Mouse (Mus musculus) heart, adult 2 months (tissue): ENCODE results near the gene Sec16a. TPM values are rescaled to one million over a fixed set of nuclear protein-coding genes. Genes with fewer than 3 reads are reported as not detected.

Experiments used
- DNase-seq, 2 experiments: peaks; one replicate each; pipeline ENCODE4 v3.0.0; 2021
- H3K27ac ChIP-seq: fragments of 200-600 bp; 2 replicates; pipeline ENCODE4 v1.8.1; 2022
- H3K27me3 ChIP-seq: fragments of 200-500 bp; 2 replicates; pipeline ENCODE4 v1.6.1; 2012; ENCODE audit warnings: mild to moderate bottlenecking, low read length, inconsistent platforms, mixed read lengths; ENCODE audit not compliant: control insufficient read depth, insufficient read depth
- H3K36me3 ChIP-seq: fragments of 200-500 bp; 2 replicates; pipeline ENCODE4 v1.6.1; 2012; ENCODE audit warnings: low read length, inconsistent platforms; ENCODE audit not compliant: control insufficient read depth, insufficient read depth
- H3K4me1 ChIP-seq: fragments of 200-500 bp; 2 replicates; pipeline ENCODE4 v1.6.1; 2011; ENCODE audit warnings: low read length; ENCODE audit not compliant: control insufficient read depth, insufficient read depth
- H3K4me3 ChIP-seq: fragments of 200-600 bp; 2 replicates; pipeline ENCODE4 v1.8.1; 2022
- H3K79me2 ChIP-seq: fragments of 200-500 bp; replicated peaks from 2 replicates; pipeline ENCODE4 v1.6.1; 2012; ENCODE audit warnings: mild to moderate bottlenecking, inconsistent platforms, low read length, moderate library complexity, mixed read lengths; ENCODE audit not compliant: control insufficient read depth, insufficient read depth
- H3K9ac ChIP-seq: fragments of 200-500 bp; 2 replicates; pipeline ENCODE4 v1.6.1; 2012; ENCODE audit warnings: low read depth, mild to moderate bottlenecking, control low read depth, inconsistent platforms, low read length, mixed read lengths
- CTCF ChIP-seq: fragments of 200-600 bp; IDR thresholded peaks from 2 replicates; pipeline ENCODE4 v1.8.1; 2022; ENCODE audit warnings: antibody characterized with exemption, mild to moderate bottlenecking, moderate library complexity
- EP300 ChIP-seq: fragments of 200-500 bp; IDR thresholded peaks from 2 replicates; pipeline ENCODE4 v1.6.1; 2011; ENCODE audit warnings: low read depth, low read length, control low read depth; ENCODE audit not compliant: insufficient read depth
- POLR2A ChIP-seq: fragments of 200-500 bp; IDR thresholded peaks from 2 replicates; pipeline ENCODE4 v1.6.1; 2011; ENCODE audit warnings: mild to moderate bottlenecking, low read depth, low read length, control low read depth; ENCODE audit not compliant: insufficient read depth
- WGBS: fragments of 180-500 bp; shearing (Covaris S2); methylation state at CpG from one replicate; pipeline ENCODE4 v1.1.7; 2018; 5-methylcytosine and 5-hydroxymethylcytosine counted together
- intact Hi-C: fragments of 180-260 bp; cut with DNase I; formaldehyde crosslinking; loops from one replicate; pipeline ENCODE4 v1.15.1; 2025
- polyA plus RNA-seq: library from polyadenylated mRNA; depleted of rRNA; stranded (reverse); fragments of >200 nt; gene quantifications from 2 replicates; pipeline ENCODE4 v1.2.3, GENCODE M21; 2012
- total RNA-seq, 2 experiments: library from RNA; stranded (reverse); gene quantifications; 2 replicates each; pipeline ENCODE4 v1.2.3; 2021

The Sec16a gene
- total and polyA plus RNA-seq, 3 experiments = 36.3 to 40.4 (median 37.5) TPM

DNA sequence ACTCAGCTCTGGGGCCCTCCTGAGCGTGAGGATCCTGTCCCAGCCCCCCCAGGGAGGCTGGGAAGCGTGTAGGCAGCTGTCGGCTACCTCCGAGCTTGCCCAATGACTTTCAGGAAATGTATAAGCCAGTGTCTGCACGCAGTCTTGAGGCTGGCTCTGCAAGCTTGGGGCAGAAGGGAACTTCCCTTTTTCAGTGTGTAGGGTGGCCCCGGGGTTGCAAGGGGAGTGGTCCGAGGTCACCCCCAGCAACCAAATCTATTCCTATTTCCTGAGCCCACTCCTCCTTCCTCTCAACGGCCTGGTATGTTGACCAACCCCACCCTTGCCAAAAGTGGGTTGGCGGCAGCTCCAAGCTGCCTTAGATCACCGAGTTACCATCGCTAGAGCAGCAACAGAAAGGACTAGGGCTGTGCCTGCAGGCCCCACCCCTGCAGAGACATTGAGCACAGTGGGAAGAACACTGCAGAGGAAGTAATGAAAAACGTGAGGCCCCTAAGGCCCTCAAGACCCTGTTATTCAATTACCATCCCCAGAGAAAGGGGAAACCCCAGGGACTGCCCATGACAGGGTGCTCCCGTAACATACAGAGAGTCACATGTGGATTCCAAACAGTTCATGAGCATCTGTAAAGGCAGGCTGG lies 38.3 kb upstream of the Sec16a start:
- H3K36me3 ChIP-seq = peaks cover 6% of the 10 kb centered on the region
- 33% methylated on average over 13 of the region's 13 CpGs for WGBS
- peaks cover 42% of the 10 kb centered on the region for H3K4me1 ChIP-seq
- H3K4me3 ChIP-seq = no peak overlapping the region
- no peak overlapping the region; the same call in 1 of the 2 replicates for H3K9ac ChIP-seq
- H3K79me2 ChIP-seq = peaks cover 9% of the 10 kb centered on the region
- intact Hi-C loops = no loop called here
- TF ChIP-seq CTCF = no peak
- no peak for TF ChIP-seq EP300
- no peaks in the 10 kb centered on the region for H3K27me3 ChIP-seq
- H3K27ac ChIP-seq = peak overlapping the region; percentile 54
- peak in 1 of 2 experiments; percentile 71 for DNase-seq

DNA sequence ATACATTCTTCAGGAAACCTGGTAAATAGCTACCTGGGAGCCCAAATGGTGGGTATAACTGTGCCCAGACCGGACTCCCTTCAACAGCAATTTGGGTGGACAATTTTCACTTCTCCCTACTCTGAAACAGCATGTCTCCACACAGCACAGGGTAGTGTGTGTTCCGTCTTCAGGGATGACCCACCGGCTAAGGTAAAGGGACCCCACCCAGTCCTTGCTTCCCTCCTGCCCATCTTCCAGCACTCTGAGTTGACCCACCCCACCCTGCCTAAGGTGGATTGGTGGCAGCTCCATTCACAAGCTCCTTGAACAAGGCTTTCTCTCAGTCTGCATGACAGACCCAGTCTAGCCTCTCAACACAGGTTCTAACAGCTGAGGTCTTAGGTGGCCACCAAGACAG lies 37.8 kb upstream of the Sec16a start:
- TF ChIP-seq POLR2A = no peak
- TF ChIP-seq CTCF = no peak
- TF ChIP-seq EP300 = no peak
- Histone ChIP-seq H3K27me3 (no peaks in the 10 kb centered on the region), H3K79me2 (peaks cover 8% of the 10 kb centered on the region), H3K4me1 (peaks cover 37% of the 10 kb centered on the region), H3K9ac (no peak overlapping the region), H3K36me3 (peaks cover 6% of the 10 kb centered on the region), H3K4me3 (no peak overlapping the region), H3K27ac (peak overlapping the region; percentile 54)
- DNase-seq = no peak
- 65% methylated on average over 3 of the region's 3 CpGs for WGBS
- intact Hi-C loops = no loop called here

DNA sequence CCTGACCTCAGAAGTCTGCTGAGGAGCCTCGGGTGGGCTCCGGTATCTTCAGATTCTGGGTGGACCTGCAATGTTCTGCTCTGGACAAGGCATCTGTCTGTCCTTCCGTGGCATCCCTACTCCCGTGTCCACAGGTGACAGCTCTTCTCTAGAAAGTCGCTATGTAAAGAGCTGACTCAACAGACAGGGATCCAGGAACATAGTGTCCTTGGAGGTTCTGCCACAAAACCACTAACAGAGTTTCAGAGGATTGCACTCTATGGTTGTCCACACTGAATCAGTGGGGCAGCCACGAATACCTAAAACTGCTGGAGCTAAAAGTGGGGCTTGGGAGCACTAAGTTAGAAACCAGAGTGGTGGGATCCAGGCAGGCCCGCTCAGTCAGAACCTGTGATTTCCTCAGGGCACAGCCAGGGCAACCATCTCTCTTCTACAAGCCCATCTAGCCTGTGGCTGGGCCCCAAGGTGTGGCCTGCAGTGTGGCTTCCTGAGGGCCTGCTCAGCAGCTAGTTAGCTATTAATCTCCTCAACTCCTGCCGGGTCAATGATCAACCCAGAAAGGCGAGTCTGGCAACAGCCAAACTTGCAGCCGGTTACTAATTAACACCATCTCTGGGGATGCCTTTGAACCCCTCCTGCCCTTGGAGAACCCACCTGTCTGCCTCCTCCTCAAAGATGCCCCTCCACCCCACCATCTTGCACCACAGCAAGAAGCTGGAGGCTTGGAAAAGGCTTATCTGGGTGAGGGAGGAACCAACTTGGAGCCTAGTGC lies 36.9 kb upstream of the Sec16a start:
- DNase-seq = no peak
- WGBS = 73% methylated on average over 10 of the region's 10 CpGs
- Histone ChIP-seq H3K4me1 (peaks cover 33% of the 10 kb centered on the region), H3K36me3 (peaks cover 6% of the 10 kb centered on the region), H3K79me2 (peaks cover 7% of the 10 kb centered on the region), H3K9ac (no peak overlapping the region), H3K27ac (peak overlapping the region; percentile 54), H3K27me3 (no peaks in the 10 kb centered on the region), H3K4me3 (no peak overlapping the region)
- intact Hi-C loops = no loop called here
- TF ChIP-seq POLR2A (no peak), CTCF (no peak), EP300 (no peak)

DNA sequence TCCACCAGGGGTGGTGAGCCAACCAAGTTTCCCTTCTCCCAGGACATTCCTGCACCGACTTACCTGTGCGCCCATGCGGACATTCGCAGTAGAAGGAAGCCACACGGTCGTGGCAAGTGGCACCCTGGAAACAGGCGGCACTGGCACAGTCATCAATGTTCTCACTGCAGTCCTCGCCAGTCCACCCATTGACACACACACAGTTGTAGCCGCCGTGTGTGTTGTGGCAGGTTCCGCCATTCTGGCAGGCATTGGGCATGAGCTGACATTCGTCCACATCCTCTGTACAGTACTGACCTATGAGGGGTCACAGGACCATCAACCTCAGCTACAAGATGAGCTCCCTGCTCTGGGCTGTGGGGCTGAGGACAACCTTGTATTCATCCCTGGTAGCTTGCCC lies 35.9 kb upstream of the Sec16a start:
- no peak for TF ChIP-seq POLR2A
- no peak for TF ChIP-seq CTCF
- no peak for TF ChIP-seq EP300
- no peak overlapping the region for H3K27ac ChIP-seq
- peaks cover 6% of the 10 kb centered on the region for H3K36me3 ChIP-seq
- H3K4me1 ChIP-seq = peaks cover 34% of the 10 kb centered on the region
- WGBS = 93% methylated on average over 12 of the region's 12 CpGs
- intact Hi-C loops = no loop called here
- H3K79me2 ChIP-seq = peaks cover 7% of the 10 kb centered on the region
- DNase-seq = no peak
- no peak overlapping the region for H3K4me3 ChIP-seq
- H3K9ac ChIP-seq = no peak overlapping the region
- H3K27me3 ChIP-seq = no peaks in the 10 kb centered on the region

DNA sequence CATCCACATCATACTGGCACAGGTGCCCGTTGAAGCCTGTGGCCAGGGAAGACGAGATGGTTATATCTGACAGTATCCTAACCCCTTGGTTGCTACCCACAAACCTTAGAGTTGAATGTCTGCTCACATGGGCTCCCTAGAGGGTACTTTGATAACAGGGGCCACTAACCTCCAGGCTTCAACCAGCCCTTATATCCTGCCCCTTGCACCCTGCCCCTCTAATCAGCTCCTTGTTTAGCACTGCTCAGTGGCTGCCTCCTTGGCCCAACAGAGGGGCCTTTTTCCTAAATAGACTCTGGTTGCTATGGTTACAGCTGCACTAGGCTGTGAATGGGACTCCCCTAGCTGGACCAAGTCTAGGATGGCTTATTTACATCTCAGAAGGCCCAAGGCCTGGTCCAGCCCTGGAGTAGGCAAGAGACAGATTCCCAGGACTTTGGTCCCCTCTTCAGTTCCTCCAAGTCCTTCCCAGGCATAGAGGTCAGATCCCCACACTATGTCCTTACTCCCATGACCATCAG lies 33.7 kb upstream of the Sec16a start:
- H3K4me1 ChIP-seq = peaks cover 32% of the 10 kb centered on the region
- TF ChIP-seq EP300 (no peak), CTCF (no peak), POLR2A (no peak)
- intact Hi-C loops = no loop called here
- DNase-seq = no peak
- no peak overlapping the region for H3K4me3 ChIP-seq
- peaks cover 6% of the 10 kb centered on the region for H3K36me3 ChIP-seq
- no peaks in the 10 kb centered on the region for H3K27me3 ChIP-seq
- no peaks in the 10 kb centered on the region for H3K79me2 ChIP-seq
- H3K27ac ChIP-seq = peak overlapping the region; percentile 7; the same call in 1 of the 2 replicates
- WGBS = 81% methylated on average over 2 of the region's 2 CpGs
- no peak overlapping the region for H3K9ac ChIP-seq

DNA sequence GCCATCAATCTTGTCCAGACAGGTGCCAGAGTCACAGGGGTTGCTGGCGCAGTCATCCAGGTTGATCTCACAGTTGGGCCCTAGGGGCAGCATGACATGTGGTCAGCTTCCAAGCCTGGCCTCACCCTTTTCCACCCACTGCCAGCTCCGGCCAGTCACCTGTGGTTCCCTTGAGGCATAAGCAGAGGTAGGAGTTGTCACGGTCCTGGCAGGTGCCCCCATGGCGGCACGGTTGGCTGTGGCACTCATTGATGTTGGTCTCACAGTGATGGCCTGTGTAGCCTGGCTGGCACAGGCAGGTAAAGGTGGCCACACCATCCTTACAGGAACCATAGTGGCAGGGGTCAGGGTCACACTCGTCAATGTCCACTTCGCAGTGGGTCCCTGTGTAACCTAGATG lies 32.9 kb upstream of the Sec16a start:
- Histone ChIP-seq H3K27me3 (no peaks in the 10 kb centered on the region), H3K9ac (no peak overlapping the region), H3K27ac (peak overlapping the region; percentile 92; the same call in 1 of the 2 replicates), H3K36me3 (peaks cover 3% of the 10 kb centered on the region), H3K79me2 (no peaks in the 10 kb centered on the region), H3K4me3 (no peak overlapping the region), H3K4me1 (peaks cover 23% of the 10 kb centered on the region)
- TF ChIP-seq CTCF = no peak
- no peak for TF ChIP-seq POLR2A
- no peak for TF ChIP-seq EP300
- 85% methylated on average over 7 of the region's 7 CpGs for WGBS
- DNase-seq = no peak
- intact Hi-C loops = no loop called here
